Mouse (Mus musculus) urinary bladder, postnatal 25 days (tissue): Measurements from ENCODE around the gene Mef2c.

Experiments used
- DNase-seq: peaks from one replicate; pipeline ENCODE4 v3.0.0; 2022; ENCODE audit warnings: low spot score

Gene Mef2c

GRCm38 (mm10) chr13:83524902-83525715 lies 21.3 kb downstream of the Mef2c start:
- DNase-seq = no peak

- DNase-seq = no peak
Measured at GRCm38 (mm10) chr13:83525716-83526005, 21.8 kb downstream of the Mef2c start.

- DNase-seq = no peak
Measured at GRCm38 (mm10) chr13:83526066-83526465, 22.2 kb downstream of the Mef2c start.

GRCm38 (mm10) chr13:83527921-83528320 lies 24.1 kb downstream of the Mef2c start:
- no peak for DNase-seq

GRCm38 (mm10) chr13:83529729-83530314 lies 26.0 kb downstream of the Mef2c start:
- DNase-seq = no peak

GRCm38 (mm10) chr13:83530889-83531288 lies 27.1 kb downstream of the Mef2c start:
- no peak for DNase-seq

GRCm38 (mm10) chr13:83531968-83532591 lies 28.2 kb downstream of the Mef2c start:
- DNase-seq = no peak

- no peak for DNase-seq
Measured at GRCm38 (mm10) chr13:83536361-83536760, 32.5 kb downstream of the Mef2c start.

GRCm38 (mm10) chr13:83537163-83537562 lies 33.3 kb downstream of the Mef2c start:
- DNase-seq = no peak

- no peak for DNase-seq
Measured at GRCm38 (mm10) chr13:83539921-83540320, 36.1 kb downstream of the Mef2c start.

GRCm38 (mm10) chr13:83542666-83543065 lies 38.8 kb downstream of the Mef2c start:
- no peak for DNase-seq

GRCm38 (mm10) chr13:83544707-83545106 lies 40.9 kb downstream of the Mef2c start:
- DNase-seq = no peak

- DNase-seq = no peak
Measured at GRCm38 (mm10) chr13:83546876-83547275, 43.0 kb downstream of the Mef2c start.

GRCm38 (mm10) chr13:83551259-83551658 lies 47.4 kb downstream of the Mef2c start:
- DNase-seq = no peak

GRCm38 (mm10) chr13:83552051-83552450 lies 48.2 kb downstream of the Mef2c start:
- DNase-seq = no peak

GRCm38 (mm10) chr13:83563261-83563660 lies 59.4 kb downstream of the Mef2c start:
- no peak for DNase-seq

- DNase-seq = no peak
Measured at GRCm38 (mm10) chr13:83565732-83566131, 61.9 kb downstream of the Mef2c start.

- no peak for DNase-seq
Measured at GRCm38 (mm10) chr13:83566180-83566579, 62.3 kb downstream of the Mef2c start.

- DNase-seq = no peak
Measured at GRCm38 (mm10) chr13:83566834-83567534, 63.1 kb downstream of the Mef2c start.

GRCm38 (mm10) chr13:83567681-83568080 lies 63.8 kb downstream of the Mef2c start:
- DNase-seq = no peak

GRCm38 (mm10) chr13:83568759-83569256 lies 65.0 kb downstream of the Mef2c start:
- DNase-seq = no peak

- DNase-seq = no peak
Measured at GRCm38 (mm10) chr13:83571973-83572447, 68.2 kb downstream of the Mef2c start.
